Mouse (Mus musculus): Measurements from ENCODE around the gene Hist1h2ao.
"Not testable (repeated sequence)": the region's sequence is repeated elsewhere in the genome, so short reads cannot be mapped to it uniquely, and the experiment has no call there.

Gene Hist1h2ao

DNA sequence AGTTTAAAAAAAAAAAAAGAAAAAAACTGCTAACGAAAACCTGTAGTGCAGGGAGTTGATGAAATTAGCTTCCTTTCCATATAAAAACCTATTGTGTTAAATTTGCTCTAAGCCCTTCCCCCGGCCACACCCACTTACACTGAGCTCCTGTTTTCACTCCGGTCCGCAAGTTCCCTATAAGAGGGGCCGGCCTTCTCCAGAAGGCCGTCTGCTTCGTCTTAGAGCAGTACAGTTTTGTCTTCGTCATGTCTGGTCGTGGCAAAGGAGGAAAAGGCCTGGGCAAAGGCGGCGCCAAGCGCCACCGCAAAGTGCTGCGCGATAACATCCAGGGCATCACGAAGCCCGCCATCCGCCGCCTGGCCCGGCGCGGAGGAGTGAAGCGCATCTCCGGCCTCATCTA lies 1.3 kb downstream of the Hist1h2ao start, which contains the start of gene Hist1h4m:
Hist1h4m (plus strand) TSS at position 208 of the 400 bp plus-strand sequence.
- not testable (repeated sequence) for DNase-seq

DNA sequence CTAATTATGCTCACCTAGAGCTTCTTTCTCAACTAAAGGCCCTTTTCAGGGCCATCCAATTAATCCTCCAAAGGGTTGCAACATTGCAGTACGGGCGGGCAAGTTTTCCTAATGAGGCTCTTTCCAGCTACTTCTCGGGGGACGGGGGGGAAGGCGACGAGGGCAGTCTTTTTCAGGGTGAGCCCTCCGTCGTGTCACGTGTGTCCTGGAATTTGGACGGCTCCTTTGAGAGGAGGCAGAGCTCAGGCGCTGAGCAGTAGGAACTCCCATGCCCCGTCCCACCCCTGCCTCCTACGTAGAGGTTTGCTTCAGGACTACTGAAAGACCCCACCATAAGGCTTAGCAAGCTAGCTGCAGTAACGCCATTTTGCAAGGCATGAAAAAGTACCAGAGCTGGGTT lies 1.8 kb downstream of the Hist1h2ao start:
- DNase-seq: not testable (repeated sequence)

DNA sequence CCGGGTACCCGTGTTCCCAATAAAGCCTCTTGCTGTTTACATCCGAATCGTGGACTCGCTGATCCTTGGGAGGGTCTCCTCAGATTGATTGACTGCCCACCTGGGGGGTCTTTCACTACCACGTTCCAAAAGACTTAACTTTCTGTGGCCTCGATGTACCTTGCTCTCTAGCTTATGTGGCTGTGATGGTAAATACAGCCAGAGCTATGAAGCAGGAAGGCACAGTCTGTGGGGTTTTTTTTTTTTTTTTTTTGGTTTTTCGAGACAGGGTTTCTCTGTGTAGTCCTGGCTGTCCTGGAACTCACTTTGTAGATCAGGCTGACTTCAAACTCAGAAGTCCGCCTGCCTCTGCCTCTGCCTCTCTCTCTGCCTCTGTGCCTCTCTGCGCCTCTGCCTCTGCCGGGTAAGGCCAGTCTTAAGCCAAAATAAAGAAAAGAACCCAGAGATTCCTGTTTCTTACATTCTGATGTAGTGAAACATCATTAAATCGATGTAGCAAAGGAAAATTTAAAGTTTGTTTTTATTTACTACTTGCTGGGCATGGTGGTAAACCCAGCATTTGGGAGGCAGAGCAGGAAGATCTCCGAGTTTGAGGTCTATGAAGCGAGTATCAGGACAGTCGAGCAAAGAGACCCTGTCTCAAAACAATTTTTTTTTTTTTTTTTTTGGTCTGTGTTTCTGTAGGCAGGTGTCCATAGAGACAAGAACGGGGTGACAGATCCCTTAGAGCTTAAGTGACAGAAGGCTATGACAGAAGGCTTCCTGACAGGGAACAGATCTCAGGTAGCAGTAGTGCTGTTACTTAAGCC lies 10.0 kb downstream of the Hist1h2ao start:
- DNase-seq: not testable (repeated sequence)

DNA sequence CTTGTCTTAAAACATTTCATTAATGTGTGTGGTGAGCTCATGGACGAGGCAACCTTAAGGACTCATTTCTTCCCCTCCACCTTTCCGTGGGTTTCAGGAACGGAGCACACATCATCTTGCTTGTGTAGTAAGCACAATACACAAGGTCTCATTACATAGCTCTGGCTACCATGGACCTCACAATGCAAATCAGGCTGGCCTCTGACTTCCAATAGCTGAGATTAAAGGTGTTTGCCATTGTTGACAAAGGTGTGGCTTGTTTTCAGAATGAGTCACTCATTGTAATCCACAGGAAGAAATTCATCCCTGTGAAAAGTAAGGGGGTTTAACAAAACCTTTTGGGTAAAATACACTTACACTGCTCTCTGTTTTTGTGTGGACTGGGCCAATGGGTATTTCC lies 18.2 kb downstream of the Hist1h2ao start:
- DNase-seq: no peak

DNA sequence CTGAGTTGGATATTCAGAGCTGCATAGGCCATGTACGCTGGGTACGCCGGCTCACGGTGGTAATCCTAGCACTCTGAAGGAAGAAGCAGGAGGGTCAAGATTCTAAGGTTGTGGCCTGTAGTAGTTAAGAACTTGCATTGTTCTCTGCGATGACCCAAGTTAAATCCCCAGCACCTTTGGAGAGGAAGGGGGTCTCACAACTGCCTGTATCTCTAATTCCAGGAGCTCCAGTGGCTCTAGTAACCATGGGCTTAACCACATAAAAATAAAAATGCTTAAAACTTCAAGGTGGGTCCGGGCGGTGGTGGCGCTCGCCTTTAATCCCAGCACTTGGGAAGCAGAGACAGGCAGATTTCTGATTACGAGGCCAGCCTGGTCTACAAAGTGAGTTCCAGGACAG lies 20.1 kb downstream of the Hist1h2ao start:
- DNase-seq: no peak

DNA sequence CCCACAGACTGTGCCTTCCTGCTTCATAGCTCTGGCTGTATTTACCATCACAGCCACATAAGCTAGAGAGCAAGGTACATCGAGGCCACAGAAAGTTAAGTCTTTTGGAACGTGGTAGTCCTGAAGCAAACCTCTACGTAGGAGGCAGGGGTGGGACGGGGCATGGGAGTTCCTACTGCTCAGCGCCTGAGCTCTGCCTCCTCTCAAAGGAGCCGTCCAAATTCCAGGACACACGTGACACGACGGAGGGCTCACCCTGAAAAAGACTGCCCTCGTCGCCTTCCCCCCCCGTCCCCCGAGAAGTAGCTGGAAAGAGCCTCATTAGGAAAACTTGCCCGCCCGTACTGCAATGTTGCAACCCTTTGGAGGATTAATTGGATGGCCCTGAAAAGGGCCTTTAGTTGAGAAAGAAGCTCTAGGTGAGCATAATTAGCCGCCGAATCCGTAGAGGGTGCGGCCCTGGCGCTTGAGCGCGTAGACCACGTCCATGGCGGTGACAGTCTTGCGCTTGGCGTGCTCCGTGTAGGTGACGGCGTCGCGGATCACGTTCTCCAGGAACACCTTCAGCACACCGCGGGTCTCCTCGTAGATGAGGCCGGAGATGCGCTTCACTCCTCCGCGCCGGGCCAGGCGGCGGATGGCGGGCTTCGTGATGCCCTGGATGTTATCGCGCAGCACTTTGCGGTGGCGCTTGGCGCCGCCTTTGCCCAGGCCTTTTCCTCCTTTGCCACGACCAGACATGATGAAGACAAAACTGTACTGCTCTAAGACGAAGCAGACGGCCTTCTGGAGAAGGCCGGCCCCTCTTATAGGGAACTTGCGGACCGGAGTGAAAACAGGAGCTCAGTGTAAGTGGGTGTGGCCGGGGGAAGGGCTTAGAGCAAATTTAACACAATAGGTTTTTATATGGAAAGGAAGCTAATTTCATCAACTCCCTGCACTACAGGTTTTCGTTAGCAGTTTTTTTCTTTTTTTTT lies 21.4 kb downstream of the Hist1h2ao start, which contains the start of gene Hist1h4n:
Hist1h4n (minus strand) TSS at position 779 of the 977 bp plus-strand sequence.
- DNase-seq: not testable (repeated sequence)

DNA sequence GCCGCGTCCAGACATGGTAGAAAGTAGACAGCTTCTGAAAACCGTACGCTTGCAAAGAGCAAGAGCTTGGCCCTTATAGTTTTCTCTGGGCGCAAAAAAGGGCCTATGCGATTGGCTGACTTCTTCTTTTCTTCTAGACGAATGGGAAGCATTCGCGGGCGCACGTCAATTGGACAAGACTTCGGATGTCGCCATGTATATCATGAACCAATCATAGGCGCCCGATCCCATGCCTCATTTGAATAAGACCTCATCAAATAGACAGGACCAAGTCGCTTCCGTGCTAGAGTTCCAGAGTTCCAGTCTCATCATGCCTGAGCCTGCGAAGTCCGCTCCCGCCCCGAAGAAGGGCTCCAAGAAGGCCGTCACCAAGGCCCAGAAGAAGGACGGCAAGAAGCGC lies 23.2 kb downstream of the Hist1h2ao start, which contains the start of the genes Hist1h2ap and Hist1h2br:
Hist1h2ap (minus strand) TSS at position 47 of the 400 bp plus-strand sequence.
Hist1h2br (plus strand) TSS at position 283 of the 400 bp plus-strand sequence.
- not testable (repeated sequence) for DNase-seq

DNA sequence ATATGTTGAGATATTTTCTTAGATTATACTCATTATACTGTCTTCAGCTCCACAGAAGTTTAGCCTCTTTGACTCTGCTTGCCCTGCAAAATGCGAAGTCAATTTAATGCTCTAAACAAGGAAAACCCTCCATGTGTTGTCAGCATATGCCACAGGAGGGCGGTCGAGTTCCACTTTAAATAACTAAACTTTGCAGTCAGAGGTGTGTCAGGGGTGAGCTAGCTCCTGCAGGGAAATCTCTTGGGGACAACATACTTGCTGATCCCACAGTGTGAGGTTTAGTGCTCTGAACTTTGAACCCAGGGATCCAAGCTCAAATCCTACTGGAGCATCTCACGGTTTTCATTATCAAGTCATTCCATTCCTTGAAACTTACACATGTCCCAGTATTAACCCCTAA lies 30.2 kb downstream of the Hist1h2ao start:
- DNase-seq: not testable (repeated sequence)

DNA sequence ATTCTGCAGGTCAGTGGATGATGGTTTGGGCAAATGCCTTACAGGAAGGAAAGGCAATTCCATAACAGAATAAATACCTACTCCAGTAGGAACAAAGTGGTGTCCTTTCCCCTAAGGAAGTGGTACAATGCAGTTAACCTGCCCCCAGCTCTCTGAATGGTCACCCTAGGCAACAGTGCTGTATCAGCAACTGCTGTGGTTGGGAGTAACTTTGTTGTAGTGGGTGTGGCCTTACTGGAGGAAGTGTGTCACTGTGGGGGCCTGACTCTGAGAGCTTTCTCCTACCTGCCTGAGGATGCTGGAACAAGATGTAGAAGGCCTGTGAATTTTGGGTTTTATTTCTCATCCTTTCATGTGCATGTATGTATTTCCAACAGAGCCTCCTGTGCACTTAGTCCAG lies 36.1 kb downstream of the Hist1h2ao start:
- not testable (repeated sequence) for DNase-seq

DNA sequence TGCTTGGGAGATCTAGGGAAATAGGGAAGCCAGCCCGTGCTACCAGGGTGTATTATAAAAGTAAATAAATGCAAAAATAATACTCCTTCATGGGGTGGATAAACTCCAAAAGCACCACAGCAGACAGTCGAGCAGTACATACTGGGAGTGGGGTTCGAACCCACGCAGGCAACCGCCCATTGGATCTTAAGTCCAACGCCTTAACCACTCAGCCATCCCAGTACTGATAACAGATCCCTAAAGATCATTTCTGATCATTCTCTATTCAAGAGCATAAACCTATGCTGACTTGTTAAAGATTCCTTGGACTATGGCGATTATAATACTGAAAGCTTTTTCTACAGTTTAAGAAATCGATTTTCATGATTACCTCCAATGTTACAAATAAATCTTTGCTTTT lies 37.6 kb downstream of the Hist1h2ao start:
- DNase-seq: peak; percentile 59

DNA sequence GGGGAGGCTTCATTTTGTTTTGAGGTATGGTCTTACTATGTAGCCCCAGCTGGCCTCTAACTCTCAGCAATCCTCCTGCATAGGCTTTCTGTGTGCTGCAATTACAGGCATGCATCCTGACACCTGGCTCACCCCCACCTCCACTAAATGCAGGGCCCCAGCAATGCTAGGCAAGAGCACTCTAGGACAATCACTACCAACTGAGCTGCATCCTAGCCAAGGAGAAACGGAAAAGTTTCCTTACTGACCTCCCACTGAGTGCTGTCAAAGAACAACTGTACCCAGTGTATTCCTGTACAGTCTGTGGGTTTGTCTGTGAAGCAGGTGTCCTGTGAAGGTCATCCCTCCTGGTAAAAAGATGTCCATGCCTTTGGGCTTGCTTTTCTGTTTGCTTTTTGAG lies 40.4 kb downstream of the Hist1h2ao start:
- DNase-seq: not testable (repeated sequence)

DNA sequence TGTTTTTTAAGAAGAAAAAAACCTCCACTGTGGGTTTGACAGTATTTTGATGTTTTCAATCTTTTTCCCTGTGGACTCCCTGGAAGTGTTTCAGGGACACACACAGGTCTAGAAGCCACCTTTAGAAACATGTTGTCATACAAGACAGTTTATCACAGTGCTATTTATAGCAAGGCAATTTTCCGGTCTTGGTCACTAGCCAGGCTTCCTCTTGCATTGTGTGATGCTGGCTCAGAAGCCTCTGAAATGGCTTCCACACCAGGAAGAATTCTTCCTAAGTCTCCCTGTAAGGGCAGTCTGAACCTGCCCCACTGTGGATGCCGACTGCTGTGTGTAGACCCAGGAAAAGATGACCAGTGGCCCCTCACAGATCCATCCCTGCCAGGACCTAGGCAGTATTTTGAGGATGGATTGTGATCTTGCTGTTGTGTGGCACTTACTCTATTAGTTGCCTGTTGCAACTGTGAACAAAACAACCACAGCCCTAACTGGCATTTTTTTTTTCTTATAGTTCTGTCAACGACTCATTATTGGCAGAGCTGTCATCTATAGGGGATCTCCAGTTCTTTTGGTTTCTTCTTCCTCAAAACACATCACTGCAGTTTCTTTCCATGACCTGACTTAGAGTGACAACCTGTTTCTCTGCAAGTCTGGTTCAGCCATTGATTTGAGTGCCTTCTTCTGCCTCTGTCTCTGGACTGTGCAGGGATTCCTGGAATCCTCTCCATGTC lies 42.1 kb downstream of the Hist1h2ao start:
- no peak for DNase-seq

DNA sequence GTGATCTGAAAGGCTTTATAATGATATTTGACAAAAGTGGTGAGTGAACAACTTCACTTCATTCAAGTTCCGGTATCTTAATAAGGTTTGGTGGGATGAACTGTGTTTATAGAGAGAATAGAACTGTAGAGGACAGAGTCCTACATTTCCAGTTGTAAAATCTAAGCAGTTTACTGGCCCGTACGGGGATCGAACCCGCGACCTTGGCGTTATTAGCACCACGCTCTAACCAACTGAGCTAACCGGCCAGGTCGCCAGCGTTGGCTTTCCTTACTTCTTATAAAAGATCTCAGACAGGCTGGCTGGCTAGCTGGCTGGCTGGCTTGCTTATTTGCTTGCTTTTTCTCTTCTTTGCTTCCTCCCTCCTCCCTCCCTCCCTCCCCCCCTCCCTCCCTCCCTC lies 44.9 kb downstream of the Hist1h2ao start:
- DNase-seq: peak; percentile 89

DNA sequence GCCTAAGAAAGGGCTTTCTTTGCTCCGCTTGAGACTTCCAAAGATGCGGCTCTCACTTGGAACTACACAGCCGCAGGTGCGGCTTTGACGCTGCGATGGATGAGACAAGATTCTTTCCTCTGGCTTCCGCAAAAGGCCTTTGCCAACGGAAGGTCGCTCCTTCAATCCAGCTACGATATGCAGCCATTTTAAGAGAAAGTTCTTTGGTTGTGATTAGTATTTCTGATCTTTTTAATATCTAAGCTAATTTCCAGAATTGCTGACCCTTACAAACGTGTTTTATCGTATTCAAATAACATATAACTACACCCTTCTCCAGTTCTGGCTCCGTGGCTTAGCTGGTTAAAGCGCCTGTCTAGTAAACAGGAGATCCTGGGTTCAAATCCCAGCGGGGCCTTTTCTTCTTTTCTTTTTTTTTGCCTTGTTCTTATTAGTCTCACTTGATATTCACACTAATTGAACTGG lies 45.5 kb downstream of the Hist1h2ao start:
- DNase-seq: peak; percentile 62
